Mouse (Mus musculus): ENCODE measurements around the gene Foxf1. TPM values are rescaled to one million over a fixed set of nuclear protein-coding genes. Genes with fewer than 3 reads are reported as not detected.

The Foxf1 gene
- polyA plus RNA-seq, 2 experiments = 0.28 to 0.54 TPM

GRCm38 (mm10) chr8:121127756-121128375, 43.7 kb downstream of the Foxf1 start, which contains the start of gene Foxl1:
Gene Foxl1 (plus strand): TSS chr8:121127940.
- DNase-seq (ENCODE audit: low spot score) (no peak), ATAC-seq (ENCODE audit: low FRiP score, low read depth) (no peak)
- Histone ChIP-seq H3K9me3 (ENCODE audit: control insufficient read depth, low read length) (no peaks in the 10 kb centered on the region), H3K4me3 (replicated peaks; ENCODE audit: low read length) (peak within 1 kb of the TSS; percentile 22), H3K4me1 (ENCODE audit: control insufficient read depth, insufficient read depth, low read length) (peaks cover 22% of the 10 kb centered on the region; the same call in 1 of the 2 replicates), H3K27me3 (ENCODE audit: control insufficient read depth, insufficient read depth, low read length) (peaks cover 81% of the 10 kb centered on the region), H3K9ac (ENCODE audit: low read depth, low read length, severe bottlenecking) (peak within 1 kb of the TSS; percentile 21; the same call in 1 of the 2 replicates), H3K27ac (replicated peaks; ENCODE audit: low read depth, low read length) (no peak within 1 kb of the TSS), H3K4me2 (replicated peaks; ENCODE audit: low read depth, low read length, severe bottlenecking) (peak within 1 kb of the TSS; percentile 38), H3K36me3 (ENCODE audit: control insufficient read depth, insufficient read depth, low read length) (no peaks in the 10 kb centered on the region)
- no peak for TF ChIP-seq POLR2A (IDR thresholded peaks at IDR 0.05; ENCODE audit: borderline replicate concordance, extremely low read depth, insufficient read depth, insufficient read length)
- 4% methylated on average over 43 of the region's 43 CpGs for WGBS

GRCm38 (mm10) chr8:121128531-121129264, 44.5 kb downstream of the Foxf1 start:
- peaks cover 73% of the 10 kb centered on the region for H3K27me3 ChIP-seq (ENCODE audit: control insufficient read depth, insufficient read depth, low read length)
- H3K4me1 ChIP-seq (ENCODE audit: control insufficient read depth, insufficient read depth, low read length) = peaks cover 22% of the 10 kb centered on the region; the same call in 1 of the 2 replicates
- no peaks in the 10 kb centered on the region for H3K9me3 ChIP-seq (ENCODE audit: control insufficient read depth, low read length)
- ATAC-seq (ENCODE audit: low FRiP score, low read depth) = no peak
- DNase-seq (ENCODE audit: low spot score) = no peak
- H3K27ac ChIP-seq (replicated peaks; ENCODE audit: low read depth, low read length) = no peak overlapping the region
- H3K36me3 ChIP-seq (ENCODE audit: control insufficient read depth, insufficient read depth, low read length) = no peaks in the 10 kb centered on the region
- H3K4me3 ChIP-seq (replicated peaks; ENCODE audit: low read length) = peak overlapping the region; percentile 22
- WGBS = 5% methylated on average over 39 of the region's 55 CpGs
- H3K4me2 ChIP-seq (replicated peaks; ENCODE audit: low read depth, low read length, severe bottlenecking) = peak overlapping the region; percentile 38
- no peak for TF ChIP-seq POLR2A (IDR thresholded peaks at IDR 0.05; ENCODE audit: borderline replicate concordance, extremely low read depth, insufficient read depth, insufficient read length)
- peak overlapping the region; percentile 21; the same call in 1 of the 2 replicates for H3K9ac ChIP-seq (ENCODE audit: low read depth, low read length, severe bottlenecking)

- H3K4me1 ChIP-seq (ENCODE audit: control insufficient read depth, insufficient read depth, low read length) = peaks cover 22% of the 10 kb centered on the region; the same call in 1 of the 2 replicates
- no peak overlapping the region for H3K27ac ChIP-seq (replicated peaks; ENCODE audit: low read depth, low read length)
- no peaks in the 10 kb centered on the region for H3K9me3 ChIP-seq (ENCODE audit: control insufficient read depth, low read length)
- TF ChIP-seq POLR2A (IDR thresholded peaks at IDR 0.05; ENCODE audit: borderline replicate concordance, extremely low read depth, insufficient read depth, insufficient read length) = no peak
- 20% methylated on average over 16 of the region's 16 CpGs for WGBS
- no peak for DNase-seq (ENCODE audit: low spot score)
- no peaks in the 10 kb centered on the region for H3K36me3 ChIP-seq (ENCODE audit: control insufficient read depth, insufficient read depth, low read length)
- no peak overlapping the region for H3K4me2 ChIP-seq (replicated peaks; ENCODE audit: low read depth, low read length, severe bottlenecking)
- no peak for ATAC-seq (ENCODE audit: low FRiP score, low read depth)
- no peak overlapping the region for H3K4me3 ChIP-seq (replicated peaks; ENCODE audit: low read length)
- peaks cover 67% of the 10 kb centered on the region for H3K27me3 ChIP-seq (ENCODE audit: control insufficient read depth, insufficient read depth, low read length)
- H3K9ac ChIP-seq (ENCODE audit: low read depth, low read length, severe bottlenecking) = no peak overlapping the region
Observed at GRCm38 (mm10) chr8:121129265-121129940, 45.2 kb downstream of the Foxf1 start.

- H3K27ac ChIP-seq (replicated peaks; ENCODE audit: low read depth, low read length) = no peak overlapping the region
- no peak overlapping the region for H3K4me2 ChIP-seq (replicated peaks; ENCODE audit: low read depth, low read length, severe bottlenecking)
- no peak overlapping the region for H3K9ac ChIP-seq (ENCODE audit: low read depth, low read length, severe bottlenecking)
- H3K9me3 ChIP-seq (ENCODE audit: control insufficient read depth, low read length) = no peaks in the 10 kb centered on the region
- 38% methylated on average over 5 of the region's 5 CpGs for WGBS
- H3K27me3 ChIP-seq (ENCODE audit: control insufficient read depth, insufficient read depth, low read length) = peaks cover 57% of the 10 kb centered on the region
- no peak for TF ChIP-seq POLR2A (IDR thresholded peaks at IDR 0.05; ENCODE audit: borderline replicate concordance, extremely low read depth, insufficient read depth, insufficient read length)
- H3K4me1 ChIP-seq (ENCODE audit: control insufficient read depth, insufficient read depth, low read length) = peaks cover 16% of the 10 kb centered on the region; the same call in 1 of the 2 replicates
- DNase-seq (ENCODE audit: low spot score) (no peak), ATAC-seq (ENCODE audit: low FRiP score, low read depth) (no peak)
- no peaks in the 10 kb centered on the region for H3K36me3 ChIP-seq (ENCODE audit: control insufficient read depth, insufficient read depth, low read length)
- no peak overlapping the region for H3K4me3 ChIP-seq (replicated peaks; ENCODE audit: low read length)
Observed at GRCm38 (mm10) chr8:121130522-121130921, 46.3 kb downstream of the Foxf1 start.

- WGBS = 65% methylated on average over 5 of the region's 5 CpGs
- Histone ChIP-seq H3K27me3 (ENCODE audit: control insufficient read depth, insufficient read depth, low read length) (peaks cover 33% of the 10 kb centered on the region), H3K9me3 (ENCODE audit: control insufficient read depth, low read length) (peaks cover 13% of the 10 kb centered on the region), H3K4me1 (ENCODE audit: control insufficient read depth, insufficient read depth, low read length) (peaks cover 13% of the 10 kb centered on the region; the same call in 1 of the 2 replicates), H3K4me3 (replicated peaks; ENCODE audit: low read length) (no peak overlapping the region), H3K27ac (replicated peaks; ENCODE audit: low read depth, low read length) (no peak overlapping the region), H3K4me2 (replicated peaks; ENCODE audit: low read depth, low read length, severe bottlenecking) (no peak overlapping the region), H3K9ac (ENCODE audit: low read depth, low read length, severe bottlenecking) (no peak overlapping the region), H3K36me3 (ENCODE audit: control insufficient read depth, insufficient read depth, low read length) (no peaks in the 10 kb centered on the region)
- no peak for TF ChIP-seq POLR2A (IDR thresholded peaks at IDR 0.05; ENCODE audit: borderline replicate concordance, extremely low read depth, insufficient read depth, insufficient read length)
- no peak for DNase-seq (ENCODE audit: low spot score)
- no peak for ATAC-seq (ENCODE audit: low FRiP score, low read depth)
Observed at GRCm38 (mm10) chr8:121132961-121133513, 48.9 kb downstream of the Foxf1 start.

All from limb, embryonic 14.5 days (tissue).